Mouse (Mus musculus) thymus, adult 2 months (tissue): ENCODE measurements around the gene Kmt2d. TPM values are rescaled to one million over a fixed set of nuclear protein-coding genes. Genes with fewer than 3 reads are reported as not detected.
A peak's percentile ranks its signal among the peaks of the same experiment; 100 is the strongest.

Experiments
- DNase-seq: peaks from one replicate; pipeline ENCODE4 v3.0.0; 2021
- H3K27ac ChIP-seq: fragments of 200-500 bp; 2 replicates; pipeline ENCODE4 v1.5.1; 2012; ENCODE audit warnings: low read length, control low read depth; ENCODE audit not compliant: control insufficient read depth, insufficient read depth
- H3K27me3 ChIP-seq: fragments of 200-500 bp; 2 replicates; pipeline ENCODE4 v1.6.1; 2012; ENCODE audit warnings: mild to moderate bottlenecking, low read length, moderate library complexity, mixed read lengths; ENCODE audit not compliant: control insufficient read depth, insufficient read depth
- H3K36me3 ChIP-seq: fragments of 200-500 bp; 2 replicates; pipeline ENCODE4 v1.6.1; 2012; ENCODE audit warnings: mild to moderate bottlenecking, low read length, moderate library complexity; ENCODE audit not compliant: control insufficient read depth, insufficient read depth
- H3K4me1 ChIP-seq: fragments of 200-500 bp; replicated peaks from 2 replicates; pipeline ENCODE4 v1.6.1; 2012; ENCODE audit warnings: low read length; ENCODE audit not compliant: control insufficient read depth, insufficient read depth
- H3K4me3 ChIP-seq: fragments of 200-500 bp; 2 replicates; pipeline ENCODE4 v1.5.1; 2012; ENCODE audit warnings: mild to moderate bottlenecking, low read length, control low read depth, moderate library complexity; ENCODE audit not compliant: control insufficient read depth, insufficient read depth
- CTCF ChIP-seq: fragments of 200-500 bp; IDR thresholded peaks from 2 replicates; pipeline ENCODE4 v1.5.1; 2012; ENCODE audit warnings: mild to moderate bottlenecking, control low read depth, low read length, moderate library complexity, borderline replicate concordance; ENCODE audit not compliant: control insufficient read depth, poor library complexity, insufficient read depth; ENCODE audit errors: extremely low read depth
- POLR2A ChIP-seq: fragments of 200-500 bp; IDR thresholded peaks from 2 replicates; pipeline ENCODE4 v1.6.1; 2012; ENCODE audit warnings: mild to moderate bottlenecking, low read length, control low read depth, moderate library complexity; ENCODE audit not compliant: control insufficient read depth, poor library complexity, insufficient read depth; ENCODE audit errors: extremely low read depth
- whole genome bisulfite sequencing: fragments of 180-500 bp; shearing (Covaris S2); methylation state at CpG from one replicate; pipeline ENCODE4 v1.1.7; 2018; 5-methylcytosine and 5-hydroxymethylcytosine counted together
- polyA plus RNA-seq: library from polyadenylated mRNA; depleted of rRNA; stranded (reverse); fragments of >200 nt; gene quantifications from 2 replicates; pipeline ENCODE4 v1.2.3, GENCODE M21; 2012

Gene Kmt2d
- polyA plus RNA-seq, 1 experiment = 69.1 TPM

GRCm38 (mm10) chr15:98904692-98905091 lies 33.7 kb upstream of the Kmt2d start:
- WGBS = 70% methylated on average over 10 of the region's 10 CpGs
- Histone ChIP-seq H3K27me3 (no peaks in the 10 kb centered on the region), H3K36me3 (peaks cover 44% of the 10 kb centered on the region), H3K27ac (no peak overlapping the region), H3K4me3 (no peak overlapping the region), H3K4me1 (no peaks in the 10 kb centered on the region)
- DNase-seq = peak; percentile 50
- TF ChIP-seq POLR2A (no peak), CTCF (peak; percentile 75; the same call in 1 of the 2 replicates)

- H3K27me3 ChIP-seq = peaks cover 12% of the 10 kb centered on the region
- H3K27ac ChIP-seq = no peak overlapping the region
Measured at GRCm38 (mm10) chr15:98902600-98902999, 31.6 kb upstream of the Kmt2d start.

GRCm38 (mm10) chr15:98901530-98901929 lies 30.5 kb upstream of the Kmt2d start:
- no peak for DNase-seq
- peaks cover 14% of the 10 kb centered on the region for H3K36me3 ChIP-seq
- no peak overlapping the region for H3K4me3 ChIP-seq
- no peaks in the 10 kb centered on the region for H3K4me1 ChIP-seq
- 47% methylated on average over 1 of the region's 1 CpGs for WGBS
- TF ChIP-seq CTCF (no peak), POLR2A (no peak)
- H3K27ac ChIP-seq = no peak overlapping the region
- peaks cover 21% of the 10 kb centered on the region for H3K27me3 ChIP-seq

More at GRCm38 (mm10) chr15:98902600-98902999, 31.6 kb upstream of the Kmt2d start:
- peaks cover 23% of the 10 kb centered on the region for H3K36me3 ChIP-seq
- H3K4me1 ChIP-seq = no peaks in the 10 kb centered on the region
- no peak for TF ChIP-seq CTCF
- TF ChIP-seq POLR2A = no peak
- DNase-seq = no peak
- no peak overlapping the region for H3K4me3 ChIP-seq
- 99% methylated on average over 2 of the region's 2 CpGs for WGBS

- WGBS = 4% methylated on average over 41 of the region's 41 CpGs
- no peak within 1 kb of the TSS for H3K4me3 ChIP-seq
- no peak for TF ChIP-seq POLR2A
- TF ChIP-seq CTCF = no peak
- peaks cover 46% of the 10 kb centered on the region for H3K27me3 ChIP-seq
- H3K27ac ChIP-seq = no peak within 1 kb of the TSS
- peaks cover 16% of the 10 kb centered on the region for H3K4me1 ChIP-seq
- DNase-seq = no peak
- H3K36me3 ChIP-seq = no peaks in the 10 kb centered on the region
Measured at GRCm38 (mm10) chr15:98897928-98898800, 27.2 kb upstream of the Kmt2d start, which contains the start of gene Dhh. Gene Dhh, minus strand, starts transcription at chr15:98898540.

DNA sequence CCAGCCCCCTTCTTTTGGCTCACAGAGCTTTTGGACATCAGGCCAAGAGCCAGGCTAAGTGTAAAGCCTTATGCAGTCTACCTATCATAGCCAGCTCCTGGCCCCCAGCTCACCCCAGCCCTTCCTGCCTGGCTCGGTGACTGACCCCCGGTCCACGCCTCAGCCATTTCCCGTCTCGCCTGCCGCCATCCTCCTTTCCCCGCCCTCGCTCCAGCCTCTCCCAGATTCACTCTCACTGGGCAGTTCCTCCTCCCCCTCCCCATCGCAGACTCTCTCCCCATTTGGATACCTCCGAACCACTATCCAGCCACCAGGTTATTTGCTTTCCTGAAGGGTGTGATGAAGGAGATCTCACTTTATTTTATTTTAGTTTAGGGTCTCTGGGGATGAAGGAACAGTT lies 26.5 kb upstream of the Kmt2d start:
- TF ChIP-seq POLR2A = no peak
- no peak for TF ChIP-seq CTCF
- Histone ChIP-seq H3K4me1 (peaks cover 16% of the 10 kb centered on the region), H3K27me3 (peaks cover 50% of the 10 kb centered on the region), H3K4me3 (no peak overlapping the region), H3K27ac (no peak overlapping the region), H3K36me3 (no peaks in the 10 kb centered on the region)
- DNase-seq = no peak
- 24% methylated on average over 10 of the region's 10 CpGs for WGBS

GRCm38 (mm10) chr15:98895635-98896589 lies 24.9 kb upstream of the Kmt2d start:
- H3K36me3 ChIP-seq = no peaks in the 10 kb centered on the region
- H3K27me3 ChIP-seq = peaks cover 50% of the 10 kb centered on the region
- H3K27ac ChIP-seq = no peak overlapping the region
- no peak for TF ChIP-seq POLR2A
- TF ChIP-seq CTCF = no peak
- no peak for DNase-seq
- WGBS = 13% methylated on average over 41 of the region's 41 CpGs
- no peak overlapping the region for H3K4me3 ChIP-seq
- H3K4me1 ChIP-seq = peaks cover 18% of the 10 kb centered on the region
